Mouse (Mus musculus) thymus, adult 2 months (tissue): ENCODE results near the gene Gramd1b.

Experiments
- CTCF ChIP-seq: fragments of 200-500 bp; IDR thresholded peaks from 2 replicates; pipeline ENCODE4 v1.5.1; 2012; ENCODE audit warnings: mild to moderate bottlenecking, control low read depth, low read length, moderate library complexity, borderline replicate concordance; ENCODE audit not compliant: control insufficient read depth, poor library complexity, insufficient read depth; ENCODE audit errors: extremely low read depth
- POLR2A ChIP-seq: fragments of 200-500 bp; IDR thresholded peaks from 2 replicates; pipeline ENCODE4 v1.6.1; 2012; ENCODE audit warnings: mild to moderate bottlenecking, low read length, control low read depth, moderate library complexity; ENCODE audit not compliant: control insufficient read depth, poor library complexity, insufficient read depth; ENCODE audit errors: extremely low read depth

DNA sequence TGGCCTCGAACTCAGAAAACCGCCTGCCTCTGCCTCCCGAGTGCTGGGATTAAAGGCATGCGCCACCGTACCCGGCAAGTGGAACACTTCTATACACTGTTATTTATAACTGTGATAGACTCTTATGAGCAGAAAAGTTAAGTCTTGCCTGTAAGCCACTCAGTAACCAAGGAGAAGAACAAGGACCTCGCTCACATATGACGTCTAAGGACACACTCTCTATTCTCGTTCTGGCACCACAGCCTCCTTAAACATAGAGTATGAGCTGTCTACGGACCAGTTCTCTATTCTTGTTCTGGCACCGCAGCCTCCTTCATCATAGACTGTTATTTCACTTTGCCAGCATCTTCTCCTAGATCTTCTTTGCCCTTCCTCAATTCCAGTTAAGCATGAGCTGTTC lies 55.1 kb downstream of the Gramd1b start:
- TF ChIP-seq POLR2A, result no peak
- TF ChIP-seq CTCF, result no peak
